Mouse (Mus musculus): ENCODE results near the gene Krtap10-10. TPM values are rescaled to one million over a fixed set of nuclear protein-coding genes. Genes with fewer than 3 reads are reported as not detected.

Gene Krtap10-10
- total and polyA plus RNA-seq, 2 experiments from 2014 or later: not detected

- no peak for TF ChIP-seq CTCF (IDR thresholded peaks at IDR 0.05; ENCODE audit: low read depth)
- no peak overlapping the region for H3K27ac ChIP-seq (ENCODE audit: low read depth, low read length)
- H3K4me3 ChIP-seq (ENCODE audit: low read depth, low read length): no peak overlapping the region; the same call in 1 of the 2 replicates
- H3K4me1 ChIP-seq (ENCODE audit: insufficient read depth): no peaks in the 10 kb centered on the region
- no peaks in the 10 kb centered on the region for H3K27me3 ChIP-seq (ENCODE audit: insufficient read depth, low read length)
- 33% methylated on average over 11 of the region's 11 CpGs for WGBS
- peak overlapping the region; percentile 10; the same call in 1 of the 2 replicates for H3K4me2 ChIP-seq (ENCODE audit: low read depth)
- H3K36me3 ChIP-seq (ENCODE audit: insufficient read depth): no peaks in the 10 kb centered on the region
- ATAC-seq (no peak), DNase-seq (no peak)
- no peaks in the 10 kb centered on the region for H3K9me3 ChIP-seq (ENCODE audit: low read length)
- no peak overlapping the region for H3K9ac ChIP-seq
Measured at GRCm38 (mm10) chr10:77864762-77865143, 29.0 kb downstream of the Krtap10-10 start.

DNA sequence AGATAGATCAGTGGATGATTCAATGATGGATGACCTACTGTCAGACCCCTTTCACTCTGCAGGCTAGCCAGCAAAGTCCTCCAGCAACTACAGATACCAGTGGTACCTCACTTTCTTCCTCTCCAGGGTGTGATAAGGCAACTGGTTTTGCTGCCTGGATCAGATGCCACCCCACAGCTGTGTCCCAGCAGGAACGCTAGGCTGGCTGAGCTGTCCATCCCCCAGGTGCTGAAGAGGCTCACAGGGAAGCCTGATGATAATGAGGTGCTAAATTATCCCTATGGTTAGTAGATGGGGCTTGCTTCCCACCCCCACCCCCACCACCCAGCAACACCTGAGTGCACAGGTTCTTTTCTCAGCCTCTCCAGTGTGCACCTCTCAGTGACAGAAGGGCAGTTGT lies 31.8 kb downstream of the Krtap10-10 start:
- Histone ChIP-seq H3K4me2 (ENCODE audit: low read depth) (no peak overlapping the region), H3K9ac (no peak overlapping the region), H3K27me3 (ENCODE audit: insufficient read depth, low read length) (no peaks in the 10 kb centered on the region), H3K4me3 (ENCODE audit: low read depth, low read length) (no peak overlapping the region), H3K27ac (ENCODE audit: low read depth, low read length) (no peak overlapping the region), H3K36me3 (ENCODE audit: insufficient read depth) (no peaks in the 10 kb centered on the region), H3K9me3 (ENCODE audit: low read length) (no peaks in the 10 kb centered on the region), H3K4me1 (ENCODE audit: insufficient read depth) (no peaks in the 10 kb centered on the region)
- WGBS: 48% methylated on average over 1 of the region's 1 CpGs
- DNase-seq (no peak), ATAC-seq (no peak)
- no peak for TF ChIP-seq CTCF (IDR thresholded peaks at IDR 0.05; ENCODE audit: low read depth)

DNA sequence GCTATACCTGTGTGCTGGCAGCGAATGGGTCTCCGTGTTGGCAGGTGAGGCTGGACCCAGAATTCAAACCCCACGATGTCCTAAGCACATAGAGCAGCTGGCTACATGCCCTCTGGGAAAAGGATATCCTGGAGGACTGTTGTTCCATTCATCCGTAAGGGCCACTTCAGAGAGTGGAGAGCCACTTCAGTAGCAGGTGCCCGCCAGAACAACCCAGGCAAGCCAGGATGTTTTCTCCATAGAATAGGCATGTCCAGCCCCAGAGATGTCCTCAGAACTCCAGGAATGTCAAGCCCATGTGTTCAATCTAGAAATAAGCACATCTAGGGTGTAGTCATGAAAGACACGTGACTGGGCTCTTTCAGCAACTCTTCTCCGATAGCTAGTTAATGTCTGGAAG lies 33.9 kb downstream of the Krtap10-10 start:
- no peaks in the 10 kb centered on the region for H3K9me3 ChIP-seq (ENCODE audit: low read length)
- no peaks in the 10 kb centered on the region for H3K27me3 ChIP-seq (ENCODE audit: insufficient read depth, low read length)
- no peaks in the 10 kb centered on the region for H3K36me3 ChIP-seq (ENCODE audit: insufficient read depth)
- ATAC-seq (no peak), DNase-seq (no peak)
- no peaks in the 10 kb centered on the region for H3K4me1 ChIP-seq (ENCODE audit: insufficient read depth)
- H3K4me2 ChIP-seq (ENCODE audit: low read depth): no peak overlapping the region
- no peak overlapping the region for H3K27ac ChIP-seq (ENCODE audit: low read depth, low read length)
- H3K4me3 ChIP-seq (ENCODE audit: low read depth, low read length): no peak overlapping the region
- no peak for TF ChIP-seq CTCF (IDR thresholded peaks at IDR 0.05; ENCODE audit: low read depth)
- WGBS: 90% methylated on average over 7 of the region's 7 CpGs
- no peak overlapping the region for H3K9ac ChIP-seq

DNA sequence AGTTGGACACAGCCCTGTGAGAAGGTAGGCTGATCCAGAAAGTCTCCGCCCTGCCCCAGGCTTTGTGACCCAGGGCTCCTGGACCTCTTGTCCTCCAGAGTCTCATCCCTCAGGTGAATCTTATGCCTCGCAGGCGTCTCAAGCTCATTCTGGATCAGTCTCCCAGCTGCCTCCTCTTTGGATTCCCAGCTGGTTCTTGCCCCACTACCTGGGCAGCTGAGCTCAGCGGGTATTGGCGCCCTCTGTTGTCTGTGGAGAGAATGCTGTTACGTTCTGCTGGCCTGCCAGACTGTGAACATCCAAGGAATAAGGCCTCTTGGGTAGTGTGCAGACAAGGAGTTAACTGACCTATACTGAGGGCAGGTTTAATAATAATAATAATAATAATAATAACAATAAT lies 43.2 kb downstream of the Krtap10-10 start:
- no peaks in the 10 kb centered on the region for H3K4me1 ChIP-seq (ENCODE audit: insufficient read depth)
- H3K36me3 ChIP-seq (ENCODE audit: insufficient read depth): no peaks in the 10 kb centered on the region
- ATAC-seq (no peak), DNase-seq (no peak)
- H3K4me2 ChIP-seq (ENCODE audit: low read depth): no peak overlapping the region
- no peaks in the 10 kb centered on the region for H3K27me3 ChIP-seq (ENCODE audit: insufficient read depth, low read length)
- H3K27ac ChIP-seq (ENCODE audit: low read depth, low read length): no peak overlapping the region
- peak; percentile 36 for TF ChIP-seq CTCF (IDR thresholded peaks at IDR 0.05; ENCODE audit: low read depth)
- H3K9ac ChIP-seq: no peak overlapping the region
- H3K9me3 ChIP-seq (ENCODE audit: low read length): no peaks in the 10 kb centered on the region
- no peak overlapping the region for H3K4me3 ChIP-seq (ENCODE audit: low read depth, low read length)
- WGBS: 56% methylated on average over 6 of the region's 6 CpGs

DNA sequence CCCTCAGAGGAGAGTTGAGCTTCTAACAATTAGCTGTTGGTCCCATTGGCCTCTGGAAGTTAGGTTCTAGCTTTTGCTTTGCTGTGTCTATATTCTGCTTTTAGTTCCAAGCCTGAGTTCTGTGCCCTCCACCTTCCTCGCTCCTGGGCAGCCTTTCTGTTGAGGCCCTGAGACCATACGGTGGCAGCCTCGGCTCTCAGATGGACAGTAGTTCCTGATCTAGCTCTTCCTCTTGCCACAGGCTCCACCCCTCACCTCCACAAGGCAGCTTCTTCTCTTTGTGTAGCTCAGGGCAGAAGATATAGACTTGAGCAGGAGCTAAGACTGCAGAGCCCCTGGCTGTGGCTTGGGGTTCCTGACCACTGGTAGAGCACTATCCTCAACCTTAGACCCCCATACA lies 44.6 kb downstream of the Krtap10-10 start:
- no peak overlapping the region for H3K27ac ChIP-seq (ENCODE audit: low read depth, low read length)

GRCm38 (mm10) chr10:77882553-77882952 lies 46.8 kb downstream of the Krtap10-10 start:
- H3K27me3 ChIP-seq (ENCODE audit: insufficient read depth, low read length): no peaks in the 10 kb centered on the region
- H3K4me2 ChIP-seq (ENCODE audit: low read depth): no peak overlapping the region
- no peaks in the 10 kb centered on the region for H3K36me3 ChIP-seq (ENCODE audit: insufficient read depth)
- H3K4me3 ChIP-seq (ENCODE audit: low read depth, low read length): no peak overlapping the region
- H3K4me1 ChIP-seq (ENCODE audit: insufficient read depth): no peaks in the 10 kb centered on the region
- no peak overlapping the region for H3K9ac ChIP-seq
- peak; percentile 22; the same call in 1 of the 2 replicates for TF ChIP-seq CTCF (IDR thresholded peaks at IDR 0.05; ENCODE audit: low read depth)
- H3K27ac ChIP-seq (ENCODE audit: low read depth, low read length): no peak overlapping the region
- WGBS: 85% methylated on average over 5 of the region's 5 CpGs
- ATAC-seq (no peak), DNase-seq (no peak)
- H3K9me3 ChIP-seq (ENCODE audit: low read length): no peaks in the 10 kb centered on the region

More for the DNA sequence above, 44.6 kb downstream of the Krtap10-10 start:
- Histone ChIP-seq H3K4me1 (ENCODE audit: insufficient read depth) (no peaks in the 10 kb centered on the region), H3K4me2 (ENCODE audit: low read depth) (no peak overlapping the region), H3K36me3 (ENCODE audit: insufficient read depth) (no peaks in the 10 kb centered on the region), H3K27me3 (ENCODE audit: insufficient read depth, low read length) (no peaks in the 10 kb centered on the region), H3K4me3 (ENCODE audit: low read depth, low read length) (no peak overlapping the region), H3K9ac (no peak overlapping the region), H3K9me3 (ENCODE audit: low read length) (no peaks in the 10 kb centered on the region)
- no peak for TF ChIP-seq CTCF (IDR thresholded peaks at IDR 0.05; ENCODE audit: low read depth)
- DNase-seq (no peak), ATAC-seq (no peak)
- 87% methylated on average over 3 of the region's 3 CpGs for WGBS

- Histone ChIP-seq H3K9ac (no peak overlapping the region), H3K36me3 (ENCODE audit: insufficient read depth) (no peaks in the 10 kb centered on the region), H3K4me1 (ENCODE audit: insufficient read depth) (no peaks in the 10 kb centered on the region), H3K9me3 (ENCODE audit: low read length) (no peaks in the 10 kb centered on the region), H3K4me2 (ENCODE audit: low read depth) (no peak overlapping the region), H3K27ac (ENCODE audit: low read depth, low read length) (no peak overlapping the region), H3K27me3 (ENCODE audit: insufficient read depth, low read length) (no peaks in the 10 kb centered on the region), H3K4me3 (ENCODE audit: low read depth, low read length) (no peak overlapping the region)
- TF ChIP-seq CTCF (IDR thresholded peaks at IDR 0.05; ENCODE audit: low read depth): peak; percentile 48
- DNase-seq (no peak), ATAC-seq (no peak)
- WGBS: 57% methylated on average over 12 of the region's 12 CpGs
Measured at GRCm38 (mm10) chr10:77886007-77886747, 50.4 kb downstream of the Krtap10-10 start.

Other genes with a start within 250 kb of the Krtap10-10 start
Only the 30 nearest of the 33 such genes appear.
- 41.7 and 45.3 TPM in 2 replicates for gene Ube2g2, start 213.7 kb upstream of the Krtap10-10 start, total RNA-seq (2014; rRNA removed)
- gene Ube2g2, start 213.7 kb upstream of the Krtap10-10 start, polyA plus RNA-seq (2015; fragmentation: Nextera tagmentation; extraction: Ambion mirVana): 74.9 and 80.3 TPM in 2 replicates
- gene Tspear, start 149.4 kb upstream of the Krtap10-10 start, total RNA-seq (2014; rRNA removed): 0.14 TPM in 1 of 2 replicates, not detected in the other
- gene Tspear, start 149.4 kb upstream of the Krtap10-10 start, polyA plus RNA-seq (2015; fragmentation: Nextera tagmentation; extraction: Ambion mirVana): 0.42 and 0.99 TPM in 2 replicates
- gene Gm19402, start 145.2 kb upstream of the Krtap10-10 start, total RNA-seq (2014; rRNA removed): not detected in 2 replicates
- gene Gm19402, start 145.2 kb upstream of the Krtap10-10 start, polyA plus RNA-seq (2015; fragmentation: Nextera tagmentation; extraction: Ambion mirVana): not detected in 2 replicates
- not detected in 2 replicates for gene Gm9508, start 138.7 kb upstream of the Krtap10-10 start, total RNA-seq (2014; rRNA removed)
- not detected in 2 replicates for gene Gm9508, start 138.7 kb upstream of the Krtap10-10 start, polyA plus RNA-seq (2015; fragmentation: Nextera tagmentation; extraction: Ambion mirVana)
- gene Gm10272, start 129.3 kb upstream of the Krtap10-10 start, total RNA-seq (2014; rRNA removed): not detected in 2 replicates
- not detected in 2 replicates for gene Gm10272, start 129.3 kb upstream of the Krtap10-10 start, polyA plus RNA-seq (2015; fragmentation: Nextera tagmentation; extraction: Ambion mirVana)
- gene Gm10024, start 124.5 kb upstream of the Krtap10-10 start, total RNA-seq (2014; rRNA removed): not detected in 2 replicates
- not detected in 2 replicates for gene Gm10024, start 124.5 kb upstream of the Krtap10-10 start, polyA plus RNA-seq (2015; fragmentation: Nextera tagmentation; extraction: Ambion mirVana)
- gene Gm10142, start 120.1 kb upstream of the Krtap10-10 start, total RNA-seq (2014; rRNA removed): not detected in 2 replicates
- gene Gm10142, start 120.1 kb upstream of the Krtap10-10 start, polyA plus RNA-seq (2015; fragmentation: Nextera tagmentation; extraction: Ambion mirVana): not detected in 2 replicates
- gene Krtap12-1, start 115.3 kb upstream of the Krtap10-10 start, total RNA-seq (2014; rRNA removed): not detected in 2 replicates
- gene Krtap12-1, start 115.3 kb upstream of the Krtap10-10 start, polyA plus RNA-seq (2015; fragmentation: Nextera tagmentation; extraction: Ambion mirVana): not detected in 2 replicates
- gene Gm10100, start 109.5 kb upstream of the Krtap10-10 start, total RNA-seq (2014; rRNA removed): not detected in 2 replicates
- not detected in 2 replicates for gene Gm10100, start 109.5 kb upstream of the Krtap10-10 start, polyA plus RNA-seq (2015; fragmentation: Nextera tagmentation; extraction: Ambion mirVana)
- gene Gm18596, start 93.3 kb upstream of the Krtap10-10 start, total RNA-seq (2014; rRNA removed): not detected in 2 replicates
- gene Gm18596, start 93.3 kb upstream of the Krtap10-10 start, polyA plus RNA-seq (2015; fragmentation: Nextera tagmentation; extraction: Ambion mirVana): not detected in 2 replicates
- not detected in 2 replicates for gene Gm9736, start 84.6 kb upstream of the Krtap10-10 start, total RNA-seq (2014; rRNA removed)
- not detected in 2 replicates for gene Gm9736, start 84.6 kb upstream of the Krtap10-10 start, polyA plus RNA-seq (2015; fragmentation: Nextera tagmentation; extraction: Ambion mirVana)
- not detected in 2 replicates for gene Gm3233, start 76.3 kb upstream of the Krtap10-10 start, total RNA-seq (2014; rRNA removed)
- gene Gm3233, start 76.3 kb upstream of the Krtap10-10 start, polyA plus RNA-seq (2015; fragmentation: Nextera tagmentation; extraction: Ambion mirVana): not detected in 2 replicates
- gene Gm3238, start 64.6 kb upstream of the Krtap10-10 start, total RNA-seq (2014; rRNA removed): not detected in 2 replicates
- gene Gm3238, start 64.6 kb upstream of the Krtap10-10 start, polyA plus RNA-seq (2015; fragmentation: Nextera tagmentation; extraction: Ambion mirVana): not detected in 2 replicates
- gene Gm7138, start 59.0 kb upstream of the Krtap10-10 start, total RNA-seq (2014; rRNA removed): not detected in 2 replicates
- gene Gm7138, start 59.0 kb upstream of the Krtap10-10 start, polyA plus RNA-seq (2015; fragmentation: Nextera tagmentation; extraction: Ambion mirVana): not detected in 2 replicates
- not detected in 2 replicates for gene Gm3250, start 53.4 kb upstream of the Krtap10-10 start, total RNA-seq (2014; rRNA removed)
- not detected in 2 replicates for gene Gm3250, start 53.4 kb upstream of the Krtap10-10 start, polyA plus RNA-seq (2015; fragmentation: Nextera tagmentation; extraction: Ambion mirVana)
- gene Gm7137, start 47.7 kb upstream of the Krtap10-10 start, total RNA-seq (2014; rRNA removed): not detected in 2 replicates
- not detected in 2 replicates for gene Gm7137, start 47.7 kb upstream of the Krtap10-10 start, polyA plus RNA-seq (2015; fragmentation: Nextera tagmentation; extraction: Ambion mirVana)
- not detected in 2 replicates for gene Gm9639, start 40.9 kb upstream of the Krtap10-10 start, total RNA-seq (2014; rRNA removed)
- not detected in 2 replicates for gene Gm9639, start 40.9 kb upstream of the Krtap10-10 start, polyA plus RNA-seq (2015; fragmentation: Nextera tagmentation; extraction: Ambion mirVana)
- gene Gm19668, start 36.8 kb upstream of the Krtap10-10 start, total RNA-seq (2014; rRNA removed): not detected in 2 replicates
- not detected in 2 replicates for gene Gm19668, start 36.8 kb upstream of the Krtap10-10 start, polyA plus RNA-seq (2015; fragmentation: Nextera tagmentation; extraction: Ambion mirVana)
- gene Gm9507, start 24.1 kb upstream of the Krtap10-10 start, total RNA-seq (2014; rRNA removed): not detected in 2 replicates
- gene Gm9507, start 24.1 kb upstream of the Krtap10-10 start, polyA plus RNA-seq (2015; fragmentation: Nextera tagmentation; extraction: Ambion mirVana): not detected in 2 replicates
- not detected in 2 replicates for gene Gm2696, start 21.3 kb upstream of the Krtap10-10 start, total RNA-seq (2014; rRNA removed)
- gene Gm2696, start 21.3 kb upstream of the Krtap10-10 start, polyA plus RNA-seq (2015; fragmentation: Nextera tagmentation; extraction: Ambion mirVana): not detected in 2 replicates
- gene Krtap10-4, start 8.9 kb upstream of the Krtap10-10 start, total RNA-seq (2014; rRNA removed): not detected in 2 replicates
- gene Krtap10-4, start 8.9 kb upstream of the Krtap10-10 start, polyA plus RNA-seq (2015; fragmentation: Nextera tagmentation; extraction: Ambion mirVana): not detected in 2 replicates
- gene Gm36176, start 10.9 kb downstream of the Krtap10-10 start, total RNA-seq (2014; rRNA removed): not detected in 2 replicates
- gene Gm36176, start 10.9 kb downstream of the Krtap10-10 start, polyA plus RNA-seq (2015; fragmentation: Nextera tagmentation; extraction: Ambion mirVana): not detected in 2 replicates
- not detected in 2 replicates for gene Gm10318, start 16.9 kb downstream of the Krtap10-10 start, total RNA-seq (2014; rRNA removed)
- gene Gm10318, start 16.9 kb downstream of the Krtap10-10 start, polyA plus RNA-seq (2015; fragmentation: Nextera tagmentation; extraction: Ambion mirVana): not detected in 2 replicates
- gene Gm3285, start 26.0 kb downstream of the Krtap10-10 start, total RNA-seq (2014; rRNA removed): 0.48 TPM in 1 of 2 replicates, not detected in the other
- gene Gm3285, start 26.0 kb downstream of the Krtap10-10 start, polyA plus RNA-seq (2015; fragmentation: Nextera tagmentation; extraction: Ambion mirVana): not detected in 2 replicates
- 19.7 and 24.1 TPM in 2 replicates for gene Lrrc3, start 66.6 kb downstream of the Krtap10-10 start, total RNA-seq (2014; rRNA removed)
- 15.7 and 22.4 TPM in 2 replicates for gene Lrrc3, start 66.6 kb downstream of the Krtap10-10 start, polyA plus RNA-seq (2015; fragmentation: Nextera tagmentation; extraction: Ambion mirVana)
- gene Trpm2, start 134.6 kb downstream of the Krtap10-10 start, total RNA-seq (2014; rRNA removed): 5.5 and 8.7 TPM in 2 replicates
- 2.4 and 4.5 TPM in 2 replicates for gene Trpm2, start 134.6 kb downstream of the Krtap10-10 start, polyA plus RNA-seq (2015; fragmentation: Nextera tagmentation; extraction: Ambion mirVana)
- gene 1810043G02Rik, start 142.6 kb downstream of the Krtap10-10 start, total RNA-seq (2014; rRNA removed): 46.5 and 50.4 TPM in 2 replicates
- 54.5 and 56.8 TPM in 2 replicates for gene 1810043G02Rik, start 142.6 kb downstream of the Krtap10-10 start, polyA plus RNA-seq (2015; fragmentation: Nextera tagmentation; extraction: Ambion mirVana)
- gene Pfkl, start 174.1 kb downstream of the Krtap10-10 start, total RNA-seq (2014; rRNA removed): 85.6 and 112 TPM in 2 replicates
- 57.3 and 72.9 TPM in 2 replicates for gene Pfkl, start 174.1 kb downstream of the Krtap10-10 start, polyA plus RNA-seq (2015; fragmentation: Nextera tagmentation; extraction: Ambion mirVana)
- gene Dnmt3l, start 206.0 kb downstream of the Krtap10-10 start, total RNA-seq (2014; rRNA removed): not detected in 2 replicates
- not detected in 2 replicates for gene Dnmt3l, start 206.0 kb downstream of the Krtap10-10 start, polyA plus RNA-seq (2015; fragmentation: Nextera tagmentation; extraction: Ambion mirVana)
- gene Aire, start 207.7 kb downstream of the Krtap10-10 start, total RNA-seq (2014; rRNA removed): 0.15 TPM in 1 of 2 replicates, not detected in the other
- gene Aire, start 207.7 kb downstream of the Krtap10-10 start, polyA plus RNA-seq (2015; fragmentation: Nextera tagmentation; extraction: Ambion mirVana): 0.14 and 0.29 TPM in 2 replicates

Measured in forebrain, postnatal 0 days (tissue).